ENCODE assay signal across 8 mouse cellular contexts in the genomic region with DNA sequence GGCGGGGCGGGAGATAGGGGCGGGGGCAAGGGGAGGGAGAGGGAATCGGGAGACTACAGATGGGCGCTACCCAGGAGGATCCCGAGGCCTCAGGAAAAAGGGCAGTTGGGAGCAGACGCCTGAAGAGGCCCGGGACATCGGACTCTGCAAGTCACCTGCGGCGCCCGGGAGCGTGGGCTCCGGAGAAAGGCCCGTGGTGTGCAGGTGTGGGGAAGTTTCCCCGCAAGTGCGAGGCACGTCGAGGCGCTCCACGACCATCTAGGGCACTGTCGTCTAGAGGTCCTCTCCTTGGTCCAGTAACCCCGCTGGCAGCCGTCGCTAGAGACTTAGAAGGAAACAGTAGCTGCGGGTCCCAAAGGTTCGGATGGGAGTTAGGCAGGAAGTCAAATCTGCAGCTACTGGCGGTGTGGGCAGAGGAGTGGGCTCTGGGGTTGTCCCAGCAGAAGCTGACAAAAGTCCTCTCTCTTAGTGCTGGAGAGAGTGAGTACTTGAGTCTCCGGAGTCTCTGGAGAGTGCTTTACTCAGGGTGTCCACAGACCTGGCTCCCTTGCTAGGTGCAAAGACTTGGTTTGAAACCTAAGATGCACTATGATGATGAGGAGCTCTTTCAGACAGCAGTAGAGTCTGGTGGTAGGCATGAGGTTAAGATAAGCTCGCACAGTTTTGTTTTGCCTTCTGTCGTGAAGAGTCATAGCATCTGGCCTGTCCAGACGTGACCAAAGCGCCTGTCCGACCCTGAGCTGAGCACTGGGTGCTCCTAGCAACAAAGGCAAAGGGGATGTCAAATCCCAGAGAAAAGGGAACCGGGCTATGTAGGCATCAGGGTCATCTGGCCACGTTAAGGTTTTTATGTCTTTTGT.
A peak's percentile ranks its signal among the peaks of the same experiment; 100 is the strongest.
DNase-seq lines count a peak whose midpoint lies in the region; ATAC-seq lines count a peak whose summit lies in the region.

No protein-coding gene starts in this region.

- H3K4me3 ChIP-seq in limb, embryonic 10.5 days = peak overlapping the region; percentile 57
- H3K4me3 ChIP-seq in neural tube, embryonic 15.5 days (replicated peaks) = peak overlapping the region; percentile 37

- no peaks in the 10 kb centered on the region for H3K9me3 ChIP-seq in limb, embryonic 10.5 days (replicated peaks)
- no peaks in the 10 kb centered on the region for H3K9me3 ChIP-seq in neural tube, embryonic 15.5 days (replicated peaks)

- no peaks in the 10 kb centered on the region for H3K36me3 ChIP-seq in limb, embryonic 10.5 days
- no peaks in the 10 kb centered on the region for H3K36me3 ChIP-seq in neural tube, embryonic 15.5 days

- DNase-seq in cerebellum, postnatal 14 days = peak; percentile 9 to 10
- DNase-seq in cerebellum, adult 11-12 months = no peak
- DNase-seq in right cerebral cortex, postnatal 4 days = peak; percentile 9
- no peak for DNase-seq in right cerebral cortex, postnatal 36 days (ENCODE audit: low spot score in 2 of 2)
- DNase-seq in limb, embryonic 10.5 days (ENCODE audit: low spot score) = no peak
- DNase-seq in right cerebral cortex, adult 18-20 months = no peak
- no peak for DNase-seq in lung, postnatal 36 days

- H3K4me1 ChIP-seq in limb, embryonic 10.5 days = peaks cover 73% of the 10 kb centered on the region
- peaks cover 14% of the 10 kb centered on the region for H3K4me1 ChIP-seq in neural tube, embryonic 15.5 days

- H3K4me2 ChIP-seq in neural tube, embryonic 15.5 days = peak overlapping the region; percentile 70

- H3K27ac ChIP-seq in limb, embryonic 10.5 days = peak overlapping the region; percentile 72
- H3K27ac ChIP-seq in neural tube, embryonic 15.5 days (replicated peaks) = no peak overlapping the region

- H3K9ac ChIP-seq in neural tube, embryonic 15.5 days (replicated peaks) = no peak overlapping the region

- peak; percentile 60; the same call in 1 of the 2 replicates for ATAC-seq in neural tube, embryonic 15.5 days (ENCODE audit: low FRiP score)

- H3K27me3 ChIP-seq in limb, embryonic 10.5 days (ENCODE audit: low read depth, poor library complexity, severe bottlenecking) = peaks cover 52% of the 10 kb centered on the region
- peaks cover 61% of the 10 kb centered on the region for H3K27me3 ChIP-seq in neural tube, embryonic 15.5 days (replicated peaks)

- WGBS in limb, embryonic 10.5 days = 2% methylated on average over 36 of the region's 36 CpGs
- WGBS in neural tube, embryonic 15.5 days = 3% methylated on average over 33 of the region's 36 CpGs

Comparison
In these comparisons a context has a peak if more than half of its experiments do, and no peak if none do; other contexts are left out.
1. DNase-seq: peak in cerebellum, postnatal 14 days (2 of 2) and right cerebral cortex, postnatal 4 days (single experiment); none in cerebellum, adult 11-12 months (single experiment), right cerebral cortex, postnatal 36 days (0 of 2), limb, embryonic 10.5 days (single experiment), right cerebral cortex, adult 18-20 months (single experiment) and lung, postnatal 36 days (single experiment).